Mouse (Mus musculus) kidney, adult 9 months (tissue): Measurements from ENCODE around the gene Gm13090.

Experiments used
- DNase-seq: peaks from one replicate; pipeline ENCODE4 v3.0.0; 2022

The Gm13090 gene

GRCm38 (mm10) chr4:151103646-151104045, 14.3 kb downstream of the Gm13090 start:
- DNase-seq: no peak

GRCm38 (mm10) chr4:151104147-151104546, 14.8 kb downstream of the Gm13090 start:
- no peak for DNase-seq

GRCm38 (mm10) chr4:151105886-151106285, 16.5 kb downstream of the Gm13090 start:
- DNase-seq: no peak

DNA sequence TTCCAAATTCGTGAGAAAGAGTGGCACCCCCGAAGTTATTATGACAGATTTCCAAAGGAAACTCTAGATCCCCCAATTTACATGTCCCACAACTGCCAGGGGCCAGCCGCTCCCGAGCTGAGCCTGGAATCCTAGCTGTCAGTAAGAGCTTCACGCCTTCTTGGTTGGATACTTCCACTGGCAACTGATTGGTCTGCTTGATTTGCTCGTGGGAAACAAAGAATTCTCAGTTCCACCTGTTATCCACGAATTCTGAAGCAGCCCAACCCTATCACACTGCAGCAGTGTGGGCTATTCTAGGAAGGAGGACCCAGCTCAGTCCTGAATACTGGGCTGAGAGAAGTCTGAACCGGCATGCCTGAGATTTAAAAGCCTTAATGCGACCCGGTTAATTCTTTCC, 17.1 kb downstream of the Gm13090 start:
- DNase-seq: no peak

GRCm38 (mm10) chr4:151107131-151108001, 18.0 kb downstream of the Gm13090 start:
- no peak for DNase-seq

GRCm38 (mm10) chr4:151108028-151108771, 18.8 kb downstream of the Gm13090 start:
- DNase-seq: peak; percentile 75

- no peak for DNase-seq
These were observed 19.5 kb downstream of the Gm13090 start for GRCm38 (mm10) chr4:151108834-151109241.

- no peak for DNase-seq
These were observed 21.9 kb downstream of the Gm13090 start for GRCm38 (mm10) chr4:151111226-151111625.

DNA sequence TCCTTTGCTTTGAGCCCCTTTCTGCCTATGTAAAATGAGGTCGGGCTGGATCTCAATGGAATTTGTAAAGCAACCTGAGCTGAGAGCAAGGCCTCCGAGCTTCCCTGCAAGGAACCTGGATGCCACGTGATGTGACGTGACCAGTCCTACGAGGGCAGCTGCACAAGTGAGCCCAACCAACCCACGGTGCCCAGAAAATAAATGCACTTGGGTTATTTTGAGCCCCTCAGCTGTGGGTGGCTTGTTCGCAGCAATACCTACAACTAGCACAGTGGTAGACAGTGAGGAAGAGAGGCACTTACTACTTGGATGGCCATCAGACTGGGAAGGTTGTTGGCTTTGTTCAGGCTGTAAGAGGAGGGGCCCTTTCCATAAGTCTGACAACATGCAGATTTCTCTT, 25.2 kb downstream of the Gm13090 start:
- DNase-seq: no peak

GRCm38 (mm10) chr4:151118883-151119282, 29.5 kb downstream of the Gm13090 start:
- DNase-seq: no peak

DNA sequence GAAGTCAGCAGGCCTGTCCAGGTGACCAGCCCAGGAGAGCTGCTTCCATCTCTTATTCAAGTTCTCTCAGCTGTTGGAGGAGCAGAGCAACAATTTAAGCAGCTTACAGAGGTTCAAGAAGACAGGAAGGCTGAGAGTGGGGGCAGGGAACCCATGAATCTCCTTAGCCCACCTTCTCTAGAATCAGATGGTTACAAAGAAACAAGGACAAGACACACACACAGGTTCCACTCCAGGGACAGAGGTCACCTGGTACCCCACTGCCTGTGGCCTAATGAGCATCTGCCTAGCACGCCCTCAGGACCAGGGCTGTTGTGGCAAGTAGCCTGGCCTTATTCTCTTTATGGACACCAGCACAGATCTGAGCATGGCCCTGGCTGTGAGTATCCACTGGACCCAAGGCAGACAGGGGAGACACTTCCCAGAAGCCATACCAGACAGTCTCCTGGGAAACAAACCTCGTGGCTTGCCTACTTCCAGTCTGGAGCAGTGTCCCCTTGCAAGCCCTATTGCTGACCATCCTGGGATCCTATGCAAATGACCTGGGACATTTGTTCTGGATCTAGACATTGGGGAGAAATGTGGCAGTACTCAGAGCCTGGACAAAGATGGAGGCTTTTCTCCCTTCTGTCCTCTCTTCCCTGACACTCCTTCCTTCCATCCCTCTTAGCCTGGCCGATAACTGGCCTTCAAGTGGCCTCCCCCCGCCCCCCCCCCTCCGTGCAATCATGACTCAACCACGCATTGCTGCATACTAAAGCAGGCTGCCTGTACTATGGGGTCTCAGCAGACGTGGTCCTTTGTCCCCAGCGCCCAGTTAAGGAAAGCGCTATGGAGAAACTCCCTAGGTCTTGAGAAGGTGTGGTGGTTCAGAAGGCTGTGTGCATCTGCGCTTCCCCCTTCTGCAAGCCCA, 38.5 kb downstream of the Gm13090 start:
- no peak for DNase-seq

DNA sequence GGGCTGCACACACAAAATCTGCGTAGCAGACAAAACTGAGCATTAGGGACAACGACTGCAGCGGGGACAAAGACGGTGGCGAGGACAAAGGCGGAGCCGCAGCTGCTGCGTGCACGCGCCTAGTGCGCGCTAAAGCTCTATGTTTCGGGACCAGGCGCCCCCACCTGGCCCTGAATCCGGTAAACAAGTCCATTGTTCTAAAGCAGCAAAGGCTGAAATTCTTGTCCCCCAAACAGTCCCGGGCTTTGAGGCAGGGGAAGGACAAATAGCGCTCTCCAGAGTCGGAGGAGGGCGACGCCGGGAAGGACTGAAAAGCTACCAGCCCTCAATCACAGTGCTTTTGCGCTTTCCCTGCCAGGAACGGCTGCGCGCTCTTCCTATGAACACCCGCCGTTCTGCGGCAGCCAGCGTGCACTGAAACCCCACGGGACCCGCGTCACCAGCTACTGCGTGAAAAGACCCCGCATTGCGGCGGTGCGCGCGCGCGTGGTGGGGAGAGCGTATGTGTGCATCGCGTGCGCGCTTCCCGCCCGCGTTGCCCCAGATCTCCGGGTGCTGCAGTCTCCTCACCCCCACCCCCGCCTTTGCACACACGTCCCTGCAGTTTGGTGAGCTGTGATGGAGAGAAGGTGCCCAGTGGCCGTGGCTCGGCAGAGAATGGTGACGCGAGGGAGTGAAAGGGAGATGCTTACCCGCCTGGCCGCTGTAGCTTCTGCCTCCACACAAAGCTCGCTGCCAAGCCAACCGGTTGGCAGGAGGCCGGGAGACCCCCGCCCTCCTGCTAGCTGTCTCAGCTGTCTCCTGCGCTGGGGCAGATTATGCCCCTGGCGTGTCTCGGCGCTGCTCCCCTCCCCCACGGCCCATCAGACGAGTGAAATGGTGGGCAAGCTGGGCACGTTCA, 39.5 kb downstream of the Gm13090 start:
- DNase-seq: no peak

- DNase-seq: no peak
These were observed 40.6 kb downstream of the Gm13090 start for GRCm38 (mm10) chr4:151129725-151130557.

DNA sequence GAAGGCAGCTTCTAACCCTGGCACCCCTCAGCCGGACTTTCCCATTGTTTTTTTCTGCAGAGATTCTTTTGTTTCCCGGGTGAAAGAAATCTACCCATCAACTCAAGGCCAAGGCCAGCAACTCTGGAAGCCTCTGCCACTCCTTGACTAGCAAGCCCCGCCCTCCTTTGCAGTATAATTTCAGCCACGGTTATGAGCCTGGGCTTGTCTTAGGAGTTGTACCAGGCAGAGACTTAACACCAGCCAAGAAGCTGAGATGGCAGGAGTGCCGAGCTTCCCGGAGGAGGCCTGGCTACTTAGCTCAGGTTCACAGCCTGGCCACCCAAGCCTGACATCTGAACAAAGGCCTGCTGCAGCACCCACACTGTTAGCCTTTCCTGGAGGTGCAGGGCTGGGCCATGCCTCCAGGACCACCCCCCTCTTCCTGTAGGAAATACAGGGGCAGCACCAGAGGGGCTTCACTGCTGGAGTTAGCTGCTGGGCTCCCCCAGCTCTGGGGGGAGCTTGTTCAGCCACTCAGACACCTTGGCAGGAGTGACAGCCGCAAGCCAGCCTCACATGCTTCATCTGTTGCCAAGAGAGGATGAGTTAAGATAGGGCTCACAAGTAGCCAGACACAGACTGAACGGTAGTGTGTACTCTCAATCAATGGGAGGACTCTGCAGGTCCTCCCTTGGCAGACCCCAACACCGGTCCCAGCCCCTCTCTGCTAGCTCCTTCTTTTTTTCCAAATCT, 41.6 kb downstream of the Gm13090 start:
- no peak for DNase-seq

- no peak for DNase-seq
These were observed 43.1 kb downstream of the Gm13090 start for GRCm38 (mm10) chr4:151132493-151132892.

- DNase-seq: no peak
These were observed 44.4 kb downstream of the Gm13090 start for GRCm38 (mm10) chr4:151133760-151134159.

GRCm38 (mm10) chr4:151135491-151135890, 46.1 kb downstream of the Gm13090 start:
- no peak for DNase-seq

DNA sequence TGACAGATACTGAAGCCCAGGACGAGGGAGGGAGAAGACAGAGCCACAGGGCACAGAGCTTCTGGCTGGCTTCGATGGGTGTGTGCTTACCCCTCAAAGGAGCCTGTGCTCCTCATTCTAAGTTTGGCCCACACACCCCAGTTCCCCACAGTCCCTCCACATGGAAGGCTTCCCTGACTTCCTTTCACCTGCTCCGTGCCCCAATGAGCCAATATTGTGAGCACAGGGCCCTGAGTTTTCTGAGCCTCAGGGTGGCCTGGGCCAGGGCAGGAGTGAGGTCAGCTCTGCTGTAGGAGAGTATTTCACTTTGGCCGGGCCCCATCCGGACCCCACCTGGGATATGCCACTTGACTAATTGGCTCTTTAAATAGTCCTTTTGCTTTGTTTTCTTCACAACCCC, 48.3 kb downstream of the Gm13090 start:
- no peak for DNase-seq

- DNase-seq: peak; percentile 11
These were observed 48.8 kb downstream of the Gm13090 start for GRCm38 (mm10) chr4:151138135-151138534.

- DNase-seq: no peak
These were observed 49.2 kb downstream of the Gm13090 start for GRCm38 (mm10) chr4:151138586-151138985.
